Mouse (Mus musculus) heart, embryonic 14.5 days (tissue): ENCODE measurements around the gene Gm5114. TPM values are rescaled to one million over a fixed set of nuclear protein-coding genes. Genes with fewer than 3 reads are reported as not detected.

Experiments used
- microRNA-seq: library from miRNA; unstranded; fragments of <30 nt; microRNA quantifications from one replicate; pipeline ENCODE4, GENCODE M21; 2016
- polyA plus RNA-seq: library from polyadenylated mRNA; unstranded; fragments of >200 nt; fragmentation: Nextera tagmentation; extraction: Ambion mirVana; gene quantifications from 2 replicates; pipeline ENCODE4 v1.2.1, GENCODE M21; 2014

Gm5114 gene
- polyA plus RNA-seq, 1 experiment from 2014 or later, result not detected

Small RNAs within 50 kb of the gene (microRNA-seq; reads per million reads assigned to microRNA genes)
- not detected for gene Gm27437

Other genes with a start within 250 kb of the Gm5114 start
- 2.0 and 2.4 TPM in 2 replicates for gene Zfp619, start 104.6 kb upstream of the Gm5114 start, polyA plus RNA-seq